Mouse (Mus musculus): ENCODE results near the gene Gm10696.
"Not testable (repeated sequence)": the region's sequence is repeated elsewhere in the genome, so short reads cannot be mapped to it uniquely, and the experiment has no call there.

The Gm10696 gene
- long read RNA-seq, experiment 1 = 0 reads
- long read RNA-seq, experiment 2 = 0 reads

GRCm38 (mm10) chr3:94178093-94178492 is at the start of gene Gm10696:
TSS of gene Gm10696 (minus strand) at chr3:94178193.
- intact Hi-C loops (cut with DNase I) = not testable (repeated sequence)

- intact Hi-C loops (cut with DNase I) = not testable (repeated sequence)
Measured at GRCm38 (mm10) chr3:94196414-94196813, 18.4 kb upstream of the Gm10696 start, which contains the start of gene Gm5286. TSS of gene Gm5286 (plus strand) at chr3:94196714.

GRCm38 (mm10) chr3:94167351-94167750 is 10.6 kb downstream of the Gm10696 start:
- intact Hi-C loops (cut with DNase I) = not testable (repeated sequence)
